Mouse (Mus musculus): ENCODE measurements around the gene Il11ra1. TPM values are rescaled to one million over a fixed set of nuclear protein-coding genes. Genes with fewer than 3 reads are reported as not detected.

The Il11ra1 gene
- polyA plus RNA-seq, 1 experiment: 4.7 TPM

GRCm38 (mm10) chr4:41705922-41706754 is 6.3 kb downstream of the Il11ra1 start:
- no peak overlapping the region for H3K4me3 ChIP-seq (ENCODE audit: low read depth, low read length)
- H3K9me3 ChIP-seq (replicated peaks; ENCODE audit: control insufficient read depth, insufficient read depth, low read length, poor library complexity, severe bottlenecking): no peaks in the 10 kb centered on the region
- peaks cover 7% of the 10 kb centered on the region for H3K4me1 ChIP-seq (ENCODE audit: control insufficient read depth, insufficient read depth, low read length)
- H3K27ac ChIP-seq (ENCODE audit: insufficient read depth, low read length): no peak overlapping the region
- H3K9ac ChIP-seq (ENCODE audit: low read depth, poor library complexity, severe bottlenecking): no peak overlapping the region
- no peak for TF ChIP-seq POLR2A (IDR thresholded peaks at IDR 0.05; ENCODE audit: insufficient read depth, low read length)
- TF ChIP-seq EP300 (IDR thresholded peaks at IDR 0.05; ENCODE audit: insufficient read depth, low read depth, low read length): no peak
- no peak for TF ChIP-seq CTCF (IDR thresholded peaks at IDR 0.05; ENCODE audit: low read depth, low read length)
- H3K36me3 ChIP-seq (ENCODE audit: control insufficient read depth, insufficient read depth, low read length, poor library complexity, severe bottlenecking): no peaks in the 10 kb centered on the region
- no peaks in the 10 kb centered on the region for H3K27me3 ChIP-seq (ENCODE audit: control insufficient read depth, insufficient read depth, low read length, poor library complexity, severe bottlenecking)

- Histone ChIP-seq H3K4me3 (ENCODE audit: low read depth, low read length) (no peak overlapping the region), H3K27me3 (ENCODE audit: control insufficient read depth, insufficient read depth, low read length, poor library complexity, severe bottlenecking) (no peaks in the 10 kb centered on the region), H3K9ac (ENCODE audit: low read depth, poor library complexity, severe bottlenecking) (no peak overlapping the region), H3K27ac (ENCODE audit: insufficient read depth, low read length) (no peak overlapping the region), H3K9me3 (replicated peaks; ENCODE audit: control insufficient read depth, insufficient read depth, low read length, poor library complexity, severe bottlenecking) (no peaks in the 10 kb centered on the region), H3K4me1 (ENCODE audit: control insufficient read depth, insufficient read depth, low read length) (peaks cover 7% of the 10 kb centered on the region), H3K36me3 (ENCODE audit: control insufficient read depth, insufficient read depth, low read length, poor library complexity, severe bottlenecking) (0 out of 2 replicates have a peak, but pooled peaks cover 3% of the 10 kb centered on the region)
- TF ChIP-seq EP300 (IDR thresholded peaks at IDR 0.05; ENCODE audit: insufficient read depth, low read depth, low read length) (peak; percentile 44; the same call in 1 of the 2 replicates), CTCF (IDR thresholded peaks at IDR 0.05; ENCODE audit: low read depth, low read length) (peak; percentile 83), POLR2A (IDR thresholded peaks at IDR 0.05; ENCODE audit: insufficient read depth, low read length) (no peak)
Observed at GRCm38 (mm10) chr4:41707011-41707535, 7.3 kb downstream of the Il11ra1 start.

- peaks cover 7% of the 10 kb centered on the region for H3K4me1 ChIP-seq (ENCODE audit: control insufficient read depth, insufficient read depth, low read length)
- peak; percentile 9 for TF ChIP-seq CTCF (IDR thresholded peaks at IDR 0.05; ENCODE audit: low read depth, low read length)
- no peak for TF ChIP-seq POLR2A (IDR thresholded peaks at IDR 0.05; ENCODE audit: insufficient read depth, low read length)
- TF ChIP-seq EP300 (IDR thresholded peaks at IDR 0.05; ENCODE audit: insufficient read depth, low read depth, low read length): no peak
- no peak overlapping the region for H3K9ac ChIP-seq (ENCODE audit: low read depth, poor library complexity, severe bottlenecking)
- H3K27ac ChIP-seq (ENCODE audit: insufficient read depth, low read length): no peak overlapping the region
- H3K4me3 ChIP-seq (ENCODE audit: low read depth, low read length): no peak overlapping the region
- 0 out of 2 replicates have a peak, but pooled peaks cover 3% of the 10 kb centered on the region for H3K36me3 ChIP-seq (ENCODE audit: control insufficient read depth, insufficient read depth, low read length, poor library complexity, severe bottlenecking)
- H3K27me3 ChIP-seq (ENCODE audit: control insufficient read depth, insufficient read depth, low read length, poor library complexity, severe bottlenecking): no peaks in the 10 kb centered on the region
- H3K9me3 ChIP-seq (replicated peaks; ENCODE audit: control insufficient read depth, insufficient read depth, low read length, poor library complexity, severe bottlenecking): no peaks in the 10 kb centered on the region
Observed at GRCm38 (mm10) chr4:41708192-41708745, 8.5 kb downstream of the Il11ra1 start.

DNA sequence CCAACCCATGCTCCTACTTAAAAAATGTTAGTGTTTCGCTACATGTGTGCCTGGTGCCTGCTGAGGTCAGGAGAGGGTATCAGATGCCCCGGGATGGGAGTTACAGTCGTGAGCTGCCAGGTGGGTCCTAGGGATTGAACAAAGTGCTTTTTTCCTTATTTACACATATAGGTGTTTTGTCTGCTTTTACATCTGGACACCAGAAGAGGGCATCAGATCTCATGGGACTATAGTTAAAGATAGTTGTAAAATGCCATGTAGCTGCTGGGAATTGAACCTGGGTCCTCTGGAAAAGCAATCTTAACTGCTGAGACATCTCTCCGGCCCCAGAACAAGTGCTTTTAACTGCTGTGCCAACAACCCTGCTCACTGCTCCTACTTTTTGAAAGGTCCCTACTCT is 10.4 kb downstream of the Il11ra1 start:
- Histone ChIP-seq H3K27ac (ENCODE audit: insufficient read depth, low read length) (no peak overlapping the region), H3K27me3 (ENCODE audit: control insufficient read depth, insufficient read depth, low read length, poor library complexity, severe bottlenecking) (no peaks in the 10 kb centered on the region), H3K9ac (ENCODE audit: low read depth, poor library complexity, severe bottlenecking) (no peak overlapping the region), H3K36me3 (ENCODE audit: control insufficient read depth, insufficient read depth, low read length, poor library complexity, severe bottlenecking) (0 out of 2 replicates have a peak, but pooled peaks cover 3% of the 10 kb centered on the region), H3K9me3 (replicated peaks; ENCODE audit: control insufficient read depth, insufficient read depth, low read length, poor library complexity, severe bottlenecking) (no peaks in the 10 kb centered on the region), H3K4me3 (ENCODE audit: low read depth, low read length) (no peak overlapping the region), H3K4me1 (ENCODE audit: control insufficient read depth, insufficient read depth, low read length) (peaks cover 5% of the 10 kb centered on the region)
- TF ChIP-seq EP300 (IDR thresholded peaks at IDR 0.05; ENCODE audit: insufficient read depth, low read depth, low read length): no peak
- no peak for TF ChIP-seq CTCF (IDR thresholded peaks at IDR 0.05; ENCODE audit: low read depth, low read length)
- no peak for TF ChIP-seq POLR2A (IDR thresholded peaks at IDR 0.05; ENCODE audit: insufficient read depth, low read length)

DNA sequence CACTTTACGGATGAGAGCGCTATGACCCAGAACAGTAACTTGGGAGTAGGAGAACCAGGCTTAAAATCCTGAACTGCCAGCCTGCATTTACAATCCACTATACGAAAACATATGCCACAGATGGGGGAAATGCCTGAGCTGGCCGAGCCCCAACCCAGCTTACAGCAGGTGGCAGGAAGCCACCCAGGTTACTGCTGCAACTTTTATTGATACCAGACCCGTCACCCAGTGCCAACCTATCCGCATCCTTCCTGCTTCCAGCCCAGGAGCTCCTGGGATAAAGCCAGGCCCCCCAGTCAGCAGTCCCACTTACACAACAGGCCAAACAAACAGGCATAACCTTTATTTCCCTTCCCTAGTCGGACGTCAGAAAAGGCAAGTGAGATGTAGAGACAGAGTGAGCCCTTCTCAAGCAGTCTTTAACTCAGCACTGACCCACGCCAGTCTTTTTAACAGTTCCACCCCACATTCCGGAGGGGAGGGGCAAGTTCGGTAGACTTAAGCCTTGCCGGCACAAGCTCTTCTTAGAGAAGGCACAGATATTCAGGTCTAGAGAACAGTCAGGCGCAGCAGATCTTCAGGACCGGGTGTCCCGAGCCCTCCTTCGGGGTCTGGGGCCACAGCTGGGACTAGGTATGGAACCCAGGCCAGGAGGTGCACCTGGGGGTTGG is 12.1 kb downstream of the Il11ra1 start:
- TF ChIP-seq EP300 (IDR thresholded peaks at IDR 0.05; ENCODE audit: insufficient read depth, low read depth, low read length) (no peak), CTCF (IDR thresholded peaks at IDR 0.05; ENCODE audit: low read depth, low read length) (no peak), POLR2A (IDR thresholded peaks at IDR 0.05; ENCODE audit: insufficient read depth, low read length) (no peak)
- Histone ChIP-seq H3K27me3 (ENCODE audit: control insufficient read depth, insufficient read depth, low read length, poor library complexity, severe bottlenecking) (no peaks in the 10 kb centered on the region), H3K9ac (ENCODE audit: low read depth, poor library complexity, severe bottlenecking) (peak overlapping the region; percentile 88), H3K9me3 (replicated peaks; ENCODE audit: control insufficient read depth, insufficient read depth, low read length, poor library complexity, severe bottlenecking) (no peaks in the 10 kb centered on the region), H3K27ac (ENCODE audit: insufficient read depth, low read length) (no peak overlapping the region), H3K4me3 (ENCODE audit: low read depth, low read length) (peak overlapping the region; percentile 95), H3K36me3 (ENCODE audit: control insufficient read depth, insufficient read depth, low read length, poor library complexity, severe bottlenecking) (0 out of 2 replicates have a peak, but pooled peaks cover 3% of the 10 kb centered on the region), H3K4me1 (ENCODE audit: control insufficient read depth, insufficient read depth, low read length) (no peaks in the 10 kb centered on the region)
